Mouse (Mus musculus) right cerebral cortex, postnatal 25 days (tissue): ENCODE results near the gene Olfr605.
"Not testable (repeated sequence)": the region's sequence is repeated elsewhere in the genome, so short reads cannot be mapped to it uniquely, and the experiment has no call there.

Experiments used
- DNase-seq: peaks from one replicate; pipeline ENCODE4 v3.0.0; 2022

Gene Olfr605

GRCm38 (mm10) chr7:103445339-103445738 is at the start of gene Olfr605:
Gene Olfr605 (minus strand): TSS chr7:103445439.
- no peak for DNase-seq

- not testable (repeated sequence) for DNase-seq
These were observed 31.9 kb upstream of the Olfr605 start for GRCm38 (mm10) chr7:103477106-103477505.

DNA sequence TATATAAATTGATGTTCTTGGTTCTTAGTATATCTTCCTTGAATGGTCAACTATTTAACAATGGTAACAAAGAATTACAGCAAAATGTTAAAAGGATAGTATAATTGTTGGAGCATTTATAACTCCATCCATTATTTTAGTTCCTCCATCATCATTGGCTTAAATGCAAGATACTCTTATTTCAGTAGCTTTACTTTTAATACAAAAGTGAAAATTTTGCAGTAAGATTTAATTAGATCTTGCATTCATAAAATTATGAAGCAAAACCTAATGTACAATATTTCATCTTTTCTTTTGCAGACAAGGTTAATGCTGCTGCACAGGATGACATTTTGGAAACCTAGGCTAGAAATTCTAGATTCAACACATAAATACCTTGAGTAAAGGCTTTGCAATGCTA is 24.3 kb upstream of the Olfr605 start, which contains the start of gene Olfr608:
Olfr608 (plus strand) TSS at position 301 of the 400 bp plus-strand sequence.
- DNase-seq = no peak

GRCm38 (mm10) chr7:103460590-103460989 is 15.4 kb upstream of the Olfr605 start:
- DNase-seq = no peak

- no peak for DNase-seq
These were observed 3.5 kb upstream of the Olfr605 start, which contains the start of gene Olfr606 for GRCm38 (mm10) chr7:103448746-103449145. Gene Olfr606 (plus strand): TSS chr7:103449046.

- DNase-seq = not testable (repeated sequence)
These were observed 30.5 kb downstream of the Olfr605 start, which contains the start of gene Usp17lc for GRCm38 (mm10) chr7:103414772-103415171. Gene Usp17lc (plus strand): TSS chr7:103415072.

- DNase-seq = not testable (repeated sequence)
These were observed 38.7 kb downstream of the Olfr605 start for GRCm38 (mm10) chr7:103406521-103407055.

GRCm38 (mm10) chr7:103398981-103399380 is 46.3 kb downstream of the Olfr605 start:
- no peak for DNase-seq

- no peak for DNase-seq
These were observed 47.5 kb downstream of the Olfr605 start for GRCm38 (mm10) chr7:103397758-103398157.
